Mouse (Mus musculus): Measurements from ENCODE around the gene Map3k15. TPM values are rescaled to one million over a fixed set of nuclear protein-coding genes. Genes with fewer than 3 reads are reported as not detected.

Gene Map3k15
- polyA plus RNA-seq, 1 experiment from 2014 or later: 0.13 TPM

DNA sequence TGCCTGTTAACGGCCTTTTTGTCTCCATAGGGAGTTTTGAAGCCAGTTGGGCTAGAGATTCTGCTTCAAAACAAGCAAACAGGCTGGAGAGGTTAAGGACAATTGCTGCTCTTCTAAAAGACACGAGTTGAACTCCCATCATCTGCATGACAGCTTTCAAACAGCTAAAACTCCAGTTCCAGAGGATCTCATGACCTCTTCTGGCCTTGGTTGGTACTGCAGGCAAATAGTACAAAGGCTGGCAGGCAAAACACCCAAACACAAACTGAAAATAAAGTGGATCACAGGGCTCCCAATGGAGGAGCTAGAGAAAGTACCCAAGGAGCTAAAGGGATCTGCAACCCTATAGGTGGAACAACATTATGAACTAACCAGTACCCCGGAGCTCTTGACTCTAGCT, 181.9 kb downstream of the Map3k15 start:
- Histone ChIP-seq H3K9ac (no peak overlapping the region), H3K4me2 (no peak overlapping the region), H3K27ac (replicated peaks) (no peak overlapping the region), H3K36me3 (no peaks in the 10 kb centered on the region), H3K4me1 (no peaks in the 10 kb centered on the region), H3K9me3 (no peaks in the 10 kb centered on the region), H3K27me3 (replicated peaks) (no peaks in the 10 kb centered on the region), H3K4me3 (no peak overlapping the region)
- ATAC-seq (ENCODE audit: extremely low read depth, insufficient number of reproducible peaks, low FRiP score, low TSS enrichment): no peak
- WGBS: 13% methylated on average over 3 of the region's 3 CpGs

Other genes with a start within 250 kb of the Map3k15 start
- gene Pdha1, start 150.0 kb downstream of the Map3k15 start, polyA plus RNA-seq (2015; fragmentation: Nextera tagmentation; extraction: Ambion mirVana): 224 and 245 TPM in 2 replicates